Mouse (Mus musculus) embryonic fibroblast, embryonic 13.5 days (primary cell): ENCODE data around the gene Ccdc8.

Experiments used
- CTCF ChIP-seq: IDR thresholded peaks from 2 replicates; pipeline ENCODE4 v1.5.1; 2011; ENCODE audit warnings: mild to moderate bottlenecking, control low read depth, low read length, moderate library complexity, borderline replicate concordance; ENCODE audit not compliant: insufficient read depth
- POLR2A ChIP-seq: IDR thresholded peaks from 2 replicates; pipeline ENCODE4 v1.6.1; 2011; ENCODE audit warnings: low read depth, mild to moderate bottlenecking, control low read depth, low read length, moderate library complexity

- TF ChIP-seq CTCF = no peak
- TF ChIP-seq POLR2A = no peak
Measured at GRCm38 (mm10) chr7:16947959-16948361, 44.5 kb upstream of the Ccdc8 start.
